Mouse (Mus musculus) left cerebral cortex, adult 8-10 months (tissue): ENCODE data around the gene Dnhd1. TPM values are rescaled to one million over a fixed set of nuclear protein-coding genes. Genes with fewer than 3 reads are reported as not detected.

Source experiments
- DNase-seq, 2 experiments: peaks; one replicate each; pipeline ENCODE4 v3.0.0; 2022; ENCODE audit warnings: low spot score in 2 of 2
- total RNA-seq, 4 experiments: library from RNA; stranded (reverse); gene quantifications; 2 replicates each; pipeline ENCODE4 v1.2.4; 2022

Gene Dnhd1
- 1 to 10 TPM; 4.8 to 6.3 (median 5.7) TPM for total RNA-seq

DNA sequence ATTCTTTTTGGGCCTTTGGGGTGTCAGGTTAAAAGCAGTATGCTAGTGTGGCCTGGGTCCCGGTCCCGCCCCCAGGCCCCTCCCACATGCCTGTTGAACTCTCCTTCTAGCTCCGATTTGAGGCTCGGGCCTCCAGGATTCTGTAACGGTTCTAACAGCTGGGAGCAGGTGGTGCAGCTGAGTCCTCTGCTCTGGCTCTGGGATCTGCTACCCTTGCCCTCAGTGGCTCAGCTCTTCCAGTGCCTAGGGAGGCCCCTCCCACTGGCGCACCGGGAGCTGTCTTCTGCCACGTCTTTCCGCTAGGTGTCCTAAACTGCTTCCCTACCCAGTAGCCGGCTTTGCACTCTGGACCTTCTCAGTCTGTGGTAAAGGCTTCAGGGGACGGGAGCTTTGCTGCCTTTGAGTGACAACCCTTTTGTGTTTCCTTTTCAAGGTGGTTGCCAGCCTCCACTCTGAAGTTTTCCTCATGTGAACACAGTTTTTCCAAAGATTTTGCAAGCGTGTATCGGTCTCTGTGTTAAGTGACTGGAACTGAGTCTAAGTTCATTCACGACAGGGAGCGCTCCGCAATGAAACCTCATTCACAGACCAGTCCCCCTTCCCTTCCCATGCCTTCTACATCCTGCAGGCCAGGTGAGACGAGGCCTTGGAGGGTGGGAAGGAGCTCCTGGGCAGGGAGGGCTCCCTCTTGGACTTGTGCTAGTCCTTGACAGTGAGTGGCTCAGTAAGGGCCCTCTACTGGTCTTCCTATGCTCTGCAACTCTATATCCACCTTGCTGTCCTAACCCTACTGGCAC lies at the start of gene Dnhd1:
Dnhd1 (plus strand) TSS at position 189 of the 797 bp plus-strand sequence.
- DNase-seq = peak in 1 of 2 experiments; percentile 55

DNA sequence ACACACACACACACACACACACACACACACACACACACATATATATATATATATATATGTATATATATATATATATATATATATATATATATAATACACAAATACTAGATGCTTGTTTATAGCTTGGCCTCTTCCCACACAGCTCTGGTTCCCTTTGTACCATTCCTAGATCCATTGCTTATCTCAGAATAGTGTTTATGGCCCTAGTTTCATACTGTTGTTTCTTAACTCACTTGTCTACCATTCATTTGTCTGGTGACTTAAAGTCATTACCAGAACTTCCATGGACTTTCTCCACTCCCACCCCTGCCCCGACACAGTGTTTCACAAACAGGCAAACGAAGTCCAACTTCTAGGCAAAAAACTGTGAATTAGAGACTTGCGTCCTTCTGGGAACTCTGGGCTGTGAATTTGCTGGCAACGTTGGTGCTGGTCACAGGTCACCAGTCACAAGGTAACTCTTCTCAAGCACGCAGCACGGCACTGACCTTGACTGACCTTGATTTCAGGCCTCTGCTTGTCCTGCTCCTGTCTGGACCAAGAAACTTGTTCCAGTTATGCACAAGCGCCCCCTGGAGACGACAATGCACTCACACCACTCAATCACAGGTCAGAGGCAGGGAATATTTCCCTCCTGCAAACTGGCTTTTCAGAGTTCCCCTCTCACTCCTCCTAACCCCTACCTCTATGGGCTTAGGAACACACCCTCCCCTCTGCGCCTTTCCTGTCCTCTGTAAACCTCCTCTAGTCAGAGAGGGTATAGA lies 47.6 kb upstream of the Dnhd1 start:
- peak; percentile 47 to 49 for DNase-seq

DNA sequence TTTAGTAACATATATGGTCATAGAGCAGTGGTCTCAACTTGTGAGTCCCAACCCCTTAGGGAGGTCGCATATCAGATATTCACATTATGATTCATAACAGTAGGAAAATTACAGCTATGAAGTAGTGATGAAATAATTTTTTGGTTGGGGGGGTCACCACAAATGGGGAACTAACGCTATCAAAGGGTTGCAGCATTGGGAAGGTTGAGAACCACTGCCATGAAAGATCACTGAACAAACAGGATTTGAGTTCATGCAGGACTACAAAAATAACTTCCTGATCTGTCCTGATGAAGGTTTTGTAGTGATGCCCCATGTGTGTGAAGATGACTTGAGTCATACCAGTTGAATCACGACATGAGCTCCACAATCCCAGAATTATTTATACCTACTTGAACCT lies 42.2 kb upstream of the Dnhd1 start:
- no peak for DNase-seq

DNA sequence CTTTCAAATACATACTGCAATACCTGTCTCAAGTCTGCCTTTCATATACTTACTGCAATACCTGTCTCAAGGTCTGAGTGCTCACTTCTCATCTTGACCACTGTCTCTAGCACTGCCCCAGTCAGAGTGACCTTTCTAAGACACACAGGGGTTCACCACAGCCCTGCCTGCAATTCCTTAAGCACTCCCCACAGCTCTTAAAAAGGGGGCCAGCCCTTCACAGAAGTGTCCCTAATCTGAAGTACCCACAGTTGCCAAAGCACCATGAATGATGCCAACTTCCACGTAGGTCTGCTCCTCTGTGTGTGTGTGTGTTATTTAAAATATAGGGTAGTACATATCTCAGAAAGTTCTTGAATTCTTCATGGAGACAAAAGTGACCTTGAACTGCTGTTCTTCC lies 38.9 kb upstream of the Dnhd1 start:
- DNase-seq = no peak

DNA sequence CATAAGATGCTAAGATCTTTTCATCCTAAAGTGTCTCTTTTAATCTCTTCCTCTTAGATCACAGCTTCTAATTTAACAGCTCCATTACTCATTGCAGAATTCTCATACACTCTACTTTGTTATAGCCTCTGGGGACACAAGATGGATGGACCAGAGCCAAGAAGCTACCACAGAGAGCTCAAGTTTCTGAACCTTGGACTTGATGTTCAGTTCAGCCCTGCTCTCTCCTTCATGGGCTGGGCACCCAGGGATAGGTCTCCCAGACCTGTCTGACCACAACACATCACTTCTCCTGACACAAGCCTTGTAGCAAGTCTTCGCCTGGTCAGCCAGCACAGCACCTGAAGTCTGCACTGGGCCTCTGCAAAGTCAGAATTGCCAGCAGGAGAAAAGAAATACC lies 36.2 kb upstream of the Dnhd1 start:
- DNase-seq = no peak

DNA sequence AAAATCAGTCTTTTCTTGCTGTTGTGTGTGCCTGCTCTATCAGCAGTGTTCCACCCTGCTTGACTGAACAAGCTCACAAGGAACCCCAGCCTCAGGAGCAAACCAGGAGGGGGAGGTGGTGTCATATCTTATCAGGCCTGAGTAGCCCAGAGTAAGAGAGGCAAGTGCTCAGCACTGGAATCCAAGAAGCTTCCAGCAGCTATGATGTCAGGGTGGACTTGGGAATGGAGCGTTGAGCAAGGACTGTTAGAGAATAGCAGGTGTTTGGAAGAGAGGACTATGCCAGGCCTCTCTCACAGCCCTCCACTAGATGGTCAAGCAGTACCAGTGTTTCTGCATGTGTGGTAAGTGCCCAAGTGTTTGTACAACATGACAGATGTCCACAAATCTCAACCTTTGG lies 34.9 kb upstream of the Dnhd1 start:
- no peak for DNase-seq

DNA sequence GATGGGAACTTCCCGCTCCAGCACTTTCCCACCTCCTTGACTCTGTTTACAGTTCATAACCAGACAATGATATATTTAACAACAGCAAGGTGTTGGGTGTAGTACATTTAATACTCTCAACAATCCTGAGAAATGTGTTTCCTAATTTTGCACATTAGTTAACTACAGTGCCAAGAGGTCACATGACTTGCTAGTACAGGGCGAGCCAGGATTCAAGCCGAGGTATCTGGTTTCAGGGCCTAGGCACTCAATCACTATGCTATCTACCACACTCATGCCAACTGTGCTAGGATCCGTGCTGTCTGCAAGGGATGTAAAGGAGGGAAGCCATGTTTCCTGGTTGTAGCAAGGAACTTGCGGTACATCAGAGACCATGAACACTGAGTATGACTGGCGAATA lies 34.1 kb upstream of the Dnhd1 start:
- DNase-seq = no peak

DNA sequence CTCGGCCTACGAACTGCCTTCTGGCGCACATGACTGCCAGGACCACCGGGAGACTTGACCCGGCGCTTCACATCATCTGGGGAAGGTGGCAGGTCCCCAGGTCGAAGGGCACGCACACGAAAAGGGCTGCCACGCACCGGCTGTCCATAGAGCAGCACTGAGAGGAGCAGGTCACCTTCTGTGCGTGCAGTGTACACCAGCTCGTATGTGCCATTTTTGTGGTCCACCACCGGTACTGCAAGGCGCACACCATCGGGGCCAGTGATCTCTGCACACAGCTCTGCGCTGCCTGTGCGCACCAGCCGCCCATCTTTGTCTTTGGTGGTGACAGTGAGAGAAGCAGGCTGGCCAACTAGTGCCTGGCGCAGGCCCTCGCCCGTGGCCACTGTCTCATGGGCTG lies 32.8 kb upstream of the Dnhd1 start:
- no peak for DNase-seq

DNA sequence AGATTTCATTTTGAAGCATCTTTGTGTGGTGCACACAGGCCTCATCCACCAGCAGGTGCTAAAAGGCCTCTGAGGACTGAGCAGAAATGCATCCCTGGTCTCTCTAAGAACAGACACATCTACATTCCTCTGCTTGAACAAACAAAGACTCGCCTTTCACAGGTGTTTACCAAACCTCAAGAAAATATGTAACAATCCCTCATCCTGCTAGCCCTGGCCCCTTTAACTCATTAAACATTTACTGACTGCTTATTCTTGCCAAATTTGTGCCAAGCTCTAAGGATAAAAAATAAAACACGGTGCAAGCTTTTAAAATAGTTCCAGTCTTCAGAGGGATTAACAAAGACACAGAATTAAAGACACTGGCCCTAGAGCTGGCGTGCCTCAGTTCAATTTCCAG lies 30.9 kb upstream of the Dnhd1 start:
- DNase-seq = no peak

DNA sequence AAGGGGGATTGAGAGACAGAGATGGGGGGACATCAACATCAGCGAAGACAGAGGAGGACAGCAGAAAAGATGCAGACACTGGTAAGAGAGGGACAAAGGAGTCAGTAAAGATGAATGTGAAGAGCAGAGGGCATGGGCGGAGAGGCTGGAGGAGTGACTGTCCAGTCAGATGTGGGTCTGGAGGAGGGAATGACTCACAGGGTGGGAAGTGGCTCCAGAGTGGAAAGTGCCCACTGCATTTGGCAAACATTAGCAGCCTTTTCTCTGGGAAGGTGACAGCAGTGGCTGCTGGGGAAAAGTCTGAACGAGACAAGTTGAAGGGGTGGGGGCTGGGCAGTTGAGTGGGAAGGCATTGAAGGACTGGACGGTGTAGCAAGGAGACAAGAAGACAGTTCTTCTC lies 29.6 kb upstream of the Dnhd1 start:
- no peak for DNase-seq

DNA sequence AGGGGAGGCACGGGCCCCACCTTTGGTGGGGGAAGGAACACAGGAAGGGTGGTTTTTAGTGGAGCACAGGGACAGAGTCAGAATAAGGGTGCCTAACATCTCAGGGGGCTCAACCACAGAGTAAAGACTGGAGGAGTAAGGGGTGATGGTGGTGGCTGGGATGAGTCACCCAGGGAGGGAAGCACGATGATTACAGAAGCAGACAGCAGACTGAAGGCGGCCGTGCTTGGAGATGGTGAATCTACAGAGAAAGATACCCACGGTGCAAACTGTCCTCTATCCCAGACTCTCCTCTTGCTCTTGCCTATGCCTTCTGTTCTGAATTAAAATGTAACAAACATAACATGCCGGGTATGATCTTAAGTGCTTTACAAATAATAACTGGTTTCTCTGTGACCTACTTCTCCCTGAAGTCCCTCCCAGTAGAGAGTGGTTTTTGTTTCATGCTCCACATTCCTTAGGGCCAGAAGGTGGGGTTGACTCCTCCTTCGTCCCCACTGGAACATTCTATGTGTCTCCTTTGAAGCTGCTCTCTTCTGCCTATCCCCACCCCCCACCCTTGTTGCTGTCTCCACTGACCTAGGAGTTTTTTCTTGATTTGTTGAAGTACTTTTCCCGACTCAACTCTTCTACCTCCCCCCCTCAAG lies 28.9 kb upstream of the Dnhd1 start:
- no peak for DNase-seq

DNA sequence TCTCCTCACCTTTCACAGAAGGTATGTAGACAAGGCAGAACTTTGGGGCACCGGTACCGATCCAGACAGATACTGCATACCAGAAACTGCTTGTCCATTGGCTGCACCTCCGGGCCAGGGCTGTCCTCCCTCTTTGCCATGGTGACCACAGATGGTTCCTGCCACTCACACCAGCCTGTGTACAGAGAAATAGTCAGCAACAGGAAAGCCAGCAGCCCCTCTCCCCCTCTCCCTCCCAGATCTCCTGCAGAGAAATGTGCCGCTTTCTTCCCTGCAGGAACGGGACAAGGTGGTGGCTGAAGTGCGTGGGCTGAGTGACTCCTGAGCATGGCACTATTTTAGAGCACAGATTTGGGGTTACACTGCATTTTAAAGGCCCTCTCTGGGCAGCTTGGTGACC lies 25.2 kb upstream of the Dnhd1 start:
- DNase-seq = no peak

DNA sequence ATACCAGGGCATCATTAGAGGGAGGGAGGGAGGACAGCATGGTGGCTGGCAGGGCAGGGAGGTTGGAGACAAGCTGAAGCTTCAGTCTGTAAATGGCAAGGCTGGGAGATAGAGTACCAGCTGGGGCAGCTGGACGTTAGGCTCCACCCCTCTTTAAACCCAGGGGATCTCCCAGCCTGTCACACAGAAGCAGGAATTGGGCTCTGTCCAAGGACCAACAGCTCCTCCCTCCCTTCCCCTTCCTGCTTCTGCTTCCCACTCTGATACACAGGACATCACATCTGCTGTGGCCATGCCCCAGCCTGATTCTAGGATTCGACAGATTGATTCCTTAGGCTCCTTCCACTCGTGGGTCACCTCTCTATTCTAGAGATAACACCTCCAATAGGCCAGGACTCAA lies 22.0 kb upstream of the Dnhd1 start:
- DNase-seq = peak in 1 of 2 experiments; percentile 58

DNA sequence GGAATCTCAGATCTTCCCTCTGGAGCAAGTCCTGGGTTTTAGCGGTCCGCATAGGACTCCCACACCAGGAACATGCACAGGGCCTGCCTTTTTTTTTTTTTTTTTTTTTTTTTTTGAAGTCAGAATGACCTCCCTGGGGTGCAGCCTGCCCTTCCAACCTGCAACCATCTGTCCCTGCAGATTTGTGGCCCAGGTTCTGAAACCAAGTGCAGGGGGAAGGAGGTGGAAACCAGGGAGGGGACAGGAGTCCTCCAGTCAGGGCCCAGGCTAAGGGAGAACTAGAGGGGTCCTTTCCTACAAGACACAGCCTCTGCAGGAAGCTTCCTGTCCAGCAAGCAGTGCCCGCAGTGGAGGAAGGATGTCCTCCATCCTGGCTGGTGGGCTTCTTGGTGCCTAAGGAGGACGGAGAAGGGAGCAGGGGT lies 18.1 kb upstream of the Dnhd1 start:
- DNase-seq = no peak

DNA sequence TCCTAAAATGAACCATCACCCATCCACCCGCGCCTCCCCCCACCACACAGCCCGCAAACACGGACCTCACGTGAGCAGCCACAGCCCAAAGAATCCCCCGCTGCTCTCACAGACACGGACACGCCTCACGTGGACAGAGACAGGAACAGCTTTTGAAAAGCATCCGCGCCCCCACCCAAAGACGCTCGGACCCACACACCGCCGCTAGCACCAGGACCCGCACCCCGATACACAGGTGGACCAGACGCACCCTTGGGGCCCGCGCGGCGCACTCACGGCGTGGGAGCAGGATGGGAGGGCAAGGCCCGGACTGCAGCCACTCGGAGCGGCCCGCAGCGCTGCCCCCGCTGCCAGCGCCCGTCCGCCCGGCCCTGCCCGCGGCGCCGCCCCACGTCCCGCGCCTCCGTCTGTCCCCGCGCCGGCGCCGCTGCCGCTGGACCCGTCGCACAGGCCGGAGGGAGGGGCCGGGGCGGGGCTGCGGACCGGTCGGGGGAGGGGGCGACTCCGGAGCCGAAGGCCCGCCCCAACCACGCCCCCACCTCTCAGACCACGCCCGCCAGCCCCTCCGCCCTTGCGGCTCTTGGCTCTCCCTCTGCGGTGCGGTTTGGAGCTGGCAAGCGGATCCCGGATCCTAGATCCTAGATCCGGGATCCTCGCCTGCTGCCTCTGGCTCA lies 17.4 kb upstream of the Dnhd1 start, which contains the start of gene Trim3:
Trim3 (minus strand) TSS at position 445 of the 674 bp plus-strand sequence.
- DNase-seq = peak; percentile 70 to 89

DNA sequence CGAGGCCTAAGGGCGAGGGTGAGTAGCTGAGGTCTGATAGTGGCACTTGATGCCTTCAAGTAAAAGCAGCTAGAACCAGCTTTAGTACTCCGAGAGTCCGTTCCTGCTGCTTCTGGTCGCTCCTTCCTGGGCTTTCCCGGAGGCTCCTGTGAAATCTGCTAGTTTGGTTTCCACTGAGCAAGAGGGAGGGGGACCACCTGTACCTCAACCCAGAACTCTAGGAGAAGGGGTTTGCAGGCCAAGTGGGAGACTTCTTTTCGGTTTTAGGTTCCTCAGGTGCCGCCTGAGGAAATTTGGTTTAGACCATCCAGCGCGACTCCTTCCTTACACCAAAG lies 16.9 kb upstream of the Dnhd1 start:
- DNase-seq = no peak

DNA sequence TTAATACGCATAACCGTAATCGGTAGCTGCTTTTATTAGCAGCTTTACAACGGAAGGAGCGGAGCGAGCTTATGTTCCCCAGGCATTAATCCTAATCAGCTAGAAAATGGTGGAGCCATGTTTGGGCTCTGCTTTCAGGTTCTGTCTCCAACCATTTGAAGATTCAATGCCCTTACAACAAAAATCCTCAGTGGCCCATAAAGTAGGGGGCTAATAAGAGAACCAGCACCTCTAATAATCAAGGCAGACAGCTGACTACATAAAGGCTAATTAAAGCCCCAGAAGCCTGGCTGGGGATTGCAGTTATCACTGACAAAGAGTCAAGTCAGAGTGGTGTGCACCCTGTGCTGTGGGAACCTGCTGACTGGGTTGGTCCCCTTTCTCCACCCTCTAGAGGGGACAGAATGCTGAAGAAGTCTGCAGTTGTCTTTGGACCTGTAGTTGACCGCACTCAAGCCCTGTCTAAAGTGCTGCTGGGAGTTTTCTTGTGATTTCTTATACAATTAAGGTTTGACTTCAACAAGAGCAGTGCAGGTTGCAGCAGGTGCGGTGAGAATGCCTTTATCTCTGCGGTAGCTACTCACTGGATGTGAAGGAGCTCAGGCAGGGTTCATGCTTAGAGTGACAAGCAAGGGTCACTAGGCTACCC lies 16.2 kb upstream of the Dnhd1 start:
- DNase-seq = no peak

DNA sequence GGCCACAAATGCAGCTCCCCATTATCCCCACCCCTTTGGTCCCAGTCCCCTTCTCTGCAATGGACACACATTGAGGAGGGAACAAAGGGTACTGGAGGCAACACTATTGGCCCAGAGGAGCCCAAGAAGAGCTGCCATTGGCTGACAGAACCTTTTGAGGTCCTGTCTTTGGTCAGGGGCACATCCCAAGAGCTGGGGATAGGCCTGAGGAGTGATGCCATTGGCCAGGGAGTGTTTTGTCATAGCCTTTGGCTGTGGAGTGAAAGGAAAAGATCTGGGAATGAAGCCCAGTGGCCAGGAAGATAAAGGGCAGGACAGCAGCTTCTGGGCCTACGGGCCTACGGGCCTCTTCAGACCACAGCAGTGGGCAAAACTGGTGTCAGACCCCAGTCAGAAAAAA lies 14.9 kb upstream of the Dnhd1 start:
- DNase-seq = no peak

DNA sequence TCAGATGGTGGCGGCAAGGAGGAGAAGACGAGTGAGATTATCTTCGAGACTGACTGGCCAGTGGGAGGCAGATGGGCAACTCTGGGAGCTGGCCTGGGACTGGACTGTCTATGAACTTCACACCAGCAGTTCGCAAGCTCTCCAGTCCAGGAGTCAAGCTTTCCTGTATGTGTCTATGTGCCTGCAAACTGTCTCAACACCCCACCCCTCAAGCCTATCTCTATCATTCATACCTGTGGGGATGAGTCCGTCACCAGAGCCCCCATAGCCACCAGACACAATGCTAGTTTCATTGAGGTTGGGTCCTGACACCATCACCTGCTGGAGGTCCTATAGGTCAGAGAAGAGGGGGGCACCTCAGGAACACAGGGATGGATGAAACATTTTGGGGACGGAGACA lies 11.9 kb upstream of the Dnhd1 start:
- DNase-seq = no peak

DNA sequence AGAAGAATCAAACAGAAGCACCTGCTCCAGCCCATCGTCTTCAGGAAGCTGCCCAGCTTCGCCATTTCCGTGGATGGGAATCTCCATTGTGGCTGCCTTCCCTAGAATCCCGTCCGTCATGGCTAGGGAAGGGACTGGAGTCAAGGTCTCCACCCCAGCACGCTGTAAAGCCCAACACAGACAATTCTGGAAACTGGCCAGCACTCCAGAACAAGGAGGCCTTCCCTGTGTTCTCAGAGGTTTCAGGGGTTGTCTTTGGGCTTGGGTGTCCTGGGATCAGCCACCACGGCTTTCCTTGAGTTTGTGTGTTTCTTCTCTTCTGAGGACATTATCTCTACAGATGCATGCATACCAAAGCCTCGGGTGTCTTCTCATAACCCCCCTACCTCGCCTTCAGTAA lies 11.3 kb upstream of the Dnhd1 start:
- DNase-seq = no peak

DNA sequence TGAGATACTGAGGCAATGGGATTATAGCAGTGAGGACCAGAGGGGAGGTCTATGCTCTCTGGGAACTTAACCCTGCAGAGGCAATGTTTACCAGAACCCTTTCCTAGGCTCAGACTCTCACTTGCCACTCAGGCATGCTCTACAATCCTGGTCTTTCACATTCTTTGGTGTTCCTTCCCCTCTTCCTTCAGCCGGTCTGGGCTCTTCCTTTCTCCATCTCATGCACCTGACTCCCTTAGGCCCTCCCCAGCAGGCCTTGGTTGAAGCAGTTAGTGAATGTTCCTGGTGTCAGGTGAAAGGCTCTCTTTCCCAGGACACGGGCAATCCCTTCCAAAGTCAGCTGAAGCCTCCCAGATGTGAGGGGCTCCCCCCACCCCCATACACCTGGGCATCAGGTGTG lies 10.9 kb upstream of the Dnhd1 start, which contains the start of gene Timm10b:
Timm10b (plus strand) TSS at position 301 of the 400 bp plus-strand sequence.
- no peak for DNase-seq
